Mouse (Mus musculus): Measurements from ENCODE around the gene Olfr25.

The Olfr25 gene

DNA sequence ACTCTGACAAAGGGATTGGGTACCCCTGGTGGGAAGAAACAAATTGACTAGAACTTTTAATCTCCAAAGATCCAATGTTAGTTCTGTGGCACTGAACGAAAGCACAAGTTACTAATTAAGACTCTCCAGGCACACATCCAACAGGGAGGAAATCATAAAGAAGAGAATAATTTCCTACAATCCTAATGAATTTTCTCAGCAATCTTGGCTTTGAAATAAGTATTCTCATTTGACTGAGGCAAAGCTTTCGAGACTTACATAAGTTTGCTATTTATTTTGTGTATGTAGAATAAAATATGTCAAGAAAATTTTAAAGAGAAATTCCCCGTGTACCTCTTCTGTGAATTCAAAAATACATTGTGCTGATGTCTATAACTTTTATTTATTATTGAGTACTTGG lies at the start of gene Olfr25:
Gene Olfr25, plus strand, starts transcription at position 301 of the 400 bp plus-strand sequence.
- no peak for DNase-seq (ENCODE audit: inconsistent age in 2 of 2, low spot score in 1 of 2)

- no peak for DNase-seq (ENCODE audit: inconsistent age in 2 of 2, low spot score in 1 of 2)
Measured at GRCm38 (mm10) chr9:38290807-38291206, 38.1 kb upstream of the Olfr25 start, which contains the start of gene Olfr896-ps1. TSS of gene Olfr896-ps1 (plus strand) at chr9:38291107.

DNA sequence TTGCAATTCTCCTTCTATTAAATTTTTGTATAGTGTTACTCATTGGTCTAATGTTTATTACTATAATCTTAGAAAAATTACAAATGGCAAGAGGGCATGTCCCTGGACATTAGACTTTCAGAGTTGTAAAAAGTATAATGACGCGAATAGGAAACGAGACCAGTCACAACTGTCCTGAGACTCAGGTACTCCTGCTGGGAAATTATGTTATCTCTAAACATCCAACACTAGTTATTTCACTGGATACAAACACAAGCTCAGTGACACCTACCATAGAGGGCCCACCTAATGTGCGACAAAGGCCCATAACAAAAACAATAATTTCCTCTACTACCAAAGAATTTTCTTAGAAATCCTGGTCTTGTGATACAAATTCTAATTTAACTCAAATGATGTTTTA lies 19.3 kb downstream of the Olfr25 start, which contains the start of gene Olfr898:
Gene Olfr898, plus strand, starts transcription at position 301 of the 400 bp plus-strand sequence.
- DNase-seq (ENCODE audit: inconsistent age in 2 of 2, low spot score in 1 of 2): no peak

- no peak for DNase-seq (ENCODE audit: inconsistent age in 2 of 2, low spot score in 1 of 2)
Measured at GRCm38 (mm10) chr9:38366596-38366995, 37.7 kb downstream of the Olfr25 start, which contains the start of gene Olfr250. TSS of gene Olfr250 (plus strand) at chr9:38366896.

DNA sequence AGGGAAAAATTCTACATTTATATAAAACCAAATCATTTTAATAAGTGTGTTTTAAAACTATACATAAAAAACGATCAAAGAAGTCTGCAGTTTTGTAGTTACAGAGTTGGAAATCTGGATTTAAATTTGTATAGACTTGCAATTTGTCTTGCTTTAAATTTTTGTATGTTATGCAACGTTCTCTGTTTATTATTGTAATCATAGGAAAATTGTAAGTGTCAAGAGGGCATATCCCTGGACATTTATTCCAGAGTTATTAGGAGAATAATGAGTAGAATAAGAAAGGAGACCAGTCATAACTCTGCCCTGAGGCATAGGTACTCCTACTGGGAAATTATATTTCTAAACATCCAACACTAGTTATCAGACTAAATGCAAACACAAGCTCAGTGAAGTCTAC lies 47.9 kb downstream of the Olfr25 start, which contains the start of gene Olfr251:
Gene Olfr251, plus strand, starts transcription at position 301 of the 400 bp plus-strand sequence.
- no peak for DNase-seq (ENCODE audit: inconsistent age in 2 of 2, low spot score in 1 of 2)
